Mouse (Mus musculus) bone marrow, adult 2 months (tissue): ENCODE data around the gene Nmral1. TPM values are rescaled to one million over a fixed set of nuclear protein-coding genes. Genes with fewer than 3 reads are reported as not detected.
A peak's percentile ranks its signal among the peaks of the same experiment; 100 is the strongest.

Experiments used
- H3K27ac ChIP-seq: fragments of 200-500 bp; 2 replicates; pipeline ENCODE4 v1.5.1; 2012; ENCODE audit warnings: low read depth, mild to moderate bottlenecking, control low read depth, inconsistent platforms, low read length; ENCODE audit not compliant: control insufficient read depth, poor library complexity, insufficient read depth
- H3K4me1 ChIP-seq: fragments of 200-500 bp; 2 replicates; pipeline ENCODE4 v1.6.1; 2011; ENCODE audit warnings: low read length; ENCODE audit not compliant: control insufficient read depth, insufficient read depth
- H3K4me3 ChIP-seq: fragments of 200-500 bp; replicated peaks from 2 replicates; pipeline ENCODE3; 2011; ENCODE audit warnings: mild to moderate bottlenecking, low read depth, low read length, control low read depth; ENCODE audit not compliant: control insufficient read depth
- CTCF ChIP-seq: fragments of 200-500 bp; IDR thresholded peaks from 2 replicates; pipeline ENCODE4 v1.5.1; 2011; ENCODE audit warnings: low read length, control low read depth; ENCODE audit not compliant: control insufficient read depth, insufficient read depth
- POLR2A ChIP-seq: fragments of 200-500 bp; IDR thresholded peaks from 2 replicates; pipeline ENCODE4 v1.6.1; 2011; ENCODE audit warnings: low read depth, mild to moderate bottlenecking, control low read depth, low read length, borderline replicate concordance; ENCODE audit not compliant: control insufficient read depth
- WGBS: fragments of 180-500 bp; shearing (Covaris S2); methylation state at CpG from one replicate; pipeline ENCODE4 v1.1.7; 2018; 5-methylcytosine and 5-hydroxymethylcytosine counted together
- polyA plus RNA-seq: library from polyadenylated mRNA; stranded (reverse); fragments of >200 nt; gene quantifications from 2 replicates; pipeline ENCODE4 v1.2.4, GENCODE M21; 2011; ENCODE audit warnings: low replicate concordance; ENCODE audit not compliant: missing spikeins, insufficient read depth, insufficient read length

Nmral1 gene
- polyA plus RNA-seq, 1 experiment = 32.5 TPM

DNA sequence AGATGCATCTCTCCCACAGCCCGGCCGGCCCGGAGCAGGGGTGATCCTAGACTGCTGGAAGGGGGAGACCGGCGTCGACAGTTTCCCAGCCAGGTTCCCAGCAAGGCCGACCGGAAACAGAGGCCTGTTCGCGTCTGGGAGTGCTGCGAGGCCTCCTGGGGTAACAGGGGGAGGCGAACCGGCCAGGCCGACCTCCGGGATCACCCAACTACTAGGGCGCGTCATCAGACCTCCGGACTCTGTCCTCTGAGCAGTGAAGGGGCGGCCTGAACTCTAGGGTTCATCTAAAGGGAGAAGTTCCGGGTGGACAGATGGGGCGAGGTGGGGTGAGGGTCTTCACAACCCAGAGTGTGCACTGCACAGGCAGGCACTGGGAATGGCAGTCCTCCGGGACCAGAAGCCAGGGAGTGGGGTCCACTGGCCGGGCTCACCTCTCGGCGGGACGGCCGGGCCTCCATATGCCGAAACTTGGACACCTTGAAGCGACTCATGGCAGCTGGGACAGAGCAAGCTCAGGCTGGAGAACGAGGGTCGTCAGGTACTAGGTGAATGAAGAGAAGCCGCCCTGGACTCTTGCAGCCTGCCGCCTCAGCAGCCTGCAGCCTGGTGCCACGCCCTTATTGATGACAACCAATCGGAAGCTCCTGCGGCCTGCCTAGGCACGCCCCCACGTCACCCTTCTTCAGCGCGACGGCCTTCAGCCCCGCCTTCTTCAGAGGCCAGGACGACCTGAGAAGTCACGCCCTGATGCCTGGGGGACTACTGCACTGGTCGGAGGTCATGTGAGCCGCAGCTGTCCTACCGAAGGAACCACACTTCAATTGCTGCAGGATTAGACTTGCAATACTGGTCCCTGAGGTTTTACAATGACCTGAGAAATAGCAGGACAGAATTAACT, 39.8 kb downstream of the Nmral1 start, which contains the start of gene Coro7:
Gene Coro7 (minus strand): TSS at position 657 of the 898 bp plus-strand sequence.
- TF ChIP-seq POLR2A = peak; percentile 87; the same call in 1 of the 2 replicates
- no peak for TF ChIP-seq CTCF
- Histone ChIP-seq H3K27ac (peak within 1 kb of the TSS; percentile 92), H3K4me3 (peak within 1 kb of the TSS; percentile 90), H3K4me1 (peaks cover 11% of the 10 kb centered on the region)
- under 1% methylated on average over 46 of the region's 47 CpGs for WGBS

DNA sequence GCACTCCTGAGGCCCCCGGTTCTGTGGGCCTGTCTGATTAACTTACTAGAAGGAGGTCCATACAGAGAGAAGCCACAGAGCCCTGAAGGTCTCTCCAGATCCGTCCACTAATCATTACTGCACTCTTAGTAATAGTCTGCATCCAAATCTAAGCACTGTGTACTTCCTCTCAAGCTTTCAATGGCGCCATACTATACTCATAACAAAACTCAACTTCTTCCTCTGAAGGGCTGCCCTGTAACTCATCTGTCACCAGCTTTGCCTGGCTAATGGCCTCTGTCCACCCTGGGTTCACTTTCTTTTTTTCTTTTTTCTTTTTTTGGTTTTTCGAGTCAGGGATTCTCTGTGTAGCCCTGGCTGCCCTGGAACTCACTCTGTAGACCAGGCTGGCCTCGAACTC, 41.1 kb downstream of the Nmral1 start:
- peak overlapping the region; percentile 36 for H3K4me3 ChIP-seq
- peak overlapping the region; percentile 92 for H3K27ac ChIP-seq
- 21% methylated on average over 5 of the region's 5 CpGs for WGBS
- peaks cover 17% of the 10 kb centered on the region for H3K4me1 ChIP-seq
- TF ChIP-seq POLR2A (no peak), CTCF (no peak)

DNA sequence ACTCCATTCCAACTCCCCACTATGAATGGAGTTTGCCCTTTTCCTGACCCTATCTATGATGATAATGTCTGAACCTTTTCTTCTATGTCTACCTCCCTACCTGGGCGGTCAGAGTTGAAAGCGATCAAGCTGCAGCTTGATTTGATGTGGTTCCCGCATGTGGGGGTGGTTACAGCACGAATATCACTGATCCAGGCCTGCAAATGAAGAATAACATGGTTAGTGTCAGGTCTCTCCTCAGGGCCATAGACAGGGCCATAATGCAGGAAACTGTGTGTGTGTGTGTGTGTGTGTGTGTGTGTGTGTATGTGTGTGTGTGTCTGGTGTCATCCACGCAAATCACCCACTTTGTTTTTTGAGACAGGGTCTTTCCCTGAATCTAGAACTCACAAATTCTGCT, 42.3 kb downstream of the Nmral1 start:
- TF ChIP-seq CTCF (no peak), POLR2A (no peak)
- H3K27ac ChIP-seq = no peak overlapping the region
- WGBS = 85% methylated on average over 5 of the region's 5 CpGs
- H3K4me1 ChIP-seq = peaks cover 17% of the 10 kb centered on the region
- H3K4me3 ChIP-seq = no peak overlapping the region

- TF ChIP-seq POLR2A (no peak), CTCF (no peak)
- Histone ChIP-seq H3K27ac (peak overlapping the region; percentile 48), H3K4me3 (no peak overlapping the region), H3K4me1 (peaks cover 17% of the 10 kb centered on the region)
- 3% methylated on average over 4 of the region's 4 CpGs for WGBS
Measured at GRCm38 (mm10) chr16:4674091-4674490, 45.1 kb downstream of the Nmral1 start.

DNA sequence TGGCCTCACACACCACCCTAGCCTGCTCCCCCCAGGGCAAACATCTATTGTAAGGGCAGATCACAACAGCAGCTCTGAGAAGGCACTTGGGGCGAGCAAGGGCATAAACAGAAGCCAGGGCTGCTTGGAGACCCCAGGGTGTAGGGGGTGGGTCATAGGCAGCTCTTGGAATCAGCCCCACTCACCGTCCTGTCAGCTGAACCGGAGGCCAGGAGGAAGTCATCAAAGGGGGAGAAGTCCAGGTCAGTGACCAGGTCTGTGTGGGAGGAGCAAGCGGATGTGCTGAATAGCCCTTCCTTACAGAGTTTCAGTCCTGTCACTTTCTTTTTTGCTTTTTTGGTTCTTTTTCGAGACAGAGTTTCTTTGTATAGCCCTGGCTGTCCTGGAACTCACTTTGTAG, 48.8 kb downstream of the Nmral1 start:
- Histone ChIP-seq H3K4me3 (no peak overlapping the region), H3K4me1 (peaks cover 8% of the 10 kb centered on the region), H3K27ac (no peak overlapping the region)
- 81% methylated on average over 5 of the region's 5 CpGs for WGBS
- TF ChIP-seq POLR2A (no peak), CTCF (no peak)

- no peak overlapping the region for H3K27ac ChIP-seq
- H3K4me3 ChIP-seq = no peak overlapping the region
- H3K4me1 ChIP-seq = no peaks in the 10 kb centered on the region
- TF ChIP-seq POLR2A = no peak
- peak; percentile 86 for TF ChIP-seq CTCF
- 38% methylated on average over 3 of the region's 3 CpGs for WGBS
Measured at GRCm38 (mm10) chr16:4667190-4667808, 51.9 kb downstream of the Nmral1 start.

DNA sequence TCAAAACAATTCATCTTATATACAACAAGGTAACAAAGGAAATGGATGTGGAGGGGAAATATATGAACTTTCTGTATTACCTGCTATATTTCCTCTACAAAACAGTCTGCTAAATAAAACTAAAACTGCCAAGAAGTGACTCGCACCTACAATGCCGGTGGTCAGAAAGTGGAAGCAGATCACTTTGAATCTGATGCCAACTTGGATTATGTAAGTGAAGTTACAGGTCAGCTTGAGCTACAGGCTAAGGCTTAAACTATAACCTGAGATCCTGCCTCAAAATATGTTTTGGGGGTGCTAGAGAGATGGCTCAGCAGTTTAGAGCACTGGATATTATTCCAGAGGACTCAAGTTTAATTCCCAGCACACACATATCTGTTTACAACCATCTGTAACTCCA, 53.4 kb downstream of the Nmral1 start:
- Histone ChIP-seq H3K4me3 (no peak overlapping the region), H3K27ac (no peak overlapping the region), H3K4me1 (no peaks in the 10 kb centered on the region)
- 80% methylated on average over 2 of the region's 2 CpGs for WGBS
- TF ChIP-seq POLR2A (no peak), CTCF (no peak)

DNA sequence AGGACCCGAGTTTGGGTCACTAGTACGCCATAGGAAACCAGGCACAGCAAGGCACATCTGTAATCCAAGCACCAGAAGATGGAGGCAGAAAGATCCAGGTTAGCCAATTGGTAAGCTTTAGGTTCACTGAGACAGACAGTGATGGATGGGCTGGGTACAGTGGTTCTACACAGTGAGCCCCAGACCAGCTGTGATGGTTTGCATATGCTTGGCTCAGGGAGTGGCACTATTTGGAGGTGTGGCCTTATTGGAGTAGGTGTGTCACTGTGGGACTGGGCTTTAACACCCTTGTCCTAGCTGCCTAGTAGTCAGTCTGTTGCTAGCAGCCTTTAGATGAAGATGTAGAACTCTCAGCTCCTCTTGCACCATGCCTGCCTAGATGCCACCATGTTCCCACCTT, 55.4 kb downstream of the Nmral1 start:
- no peak overlapping the region for H3K4me3 ChIP-seq
- whole genome bisulfite sequencing = 72% methylated on average over 2 of the region's 2 CpGs
- no peaks in the 10 kb centered on the region for H3K4me1 ChIP-seq
- H3K27ac ChIP-seq = no peak overlapping the region
- TF ChIP-seq POLR2A = no peak
- no peak for TF ChIP-seq CTCF
